Mouse (Mus musculus) midbrain, postnatal 0 days (tissue): Measurements from ENCODE around the gene Ctnna2. TPM values are rescaled to one million over a fixed set of nuclear protein-coding genes. Genes with fewer than 3 reads are reported as not detected.

Experiments used
- ATAC-seq: fragments of 200-750 bp; cut with Nextera tagmentation; 2 replicates; pipeline ENCODE4 v1.8.0; 2017; ENCODE audit warnings: moderate number of reproducible peaks, mild to moderate bottlenecking, moderate TSS enrichment, moderate library complexity; ENCODE audit not compliant: low FRiP score
- DNase-seq: peaks from one replicate; pipeline ENCODE4 v3.0.0-alpha.2; 2015; ENCODE audit warnings: low spot score
- H3K27ac ChIP-seq: fragments of 300-500 bp; sonication (generic); 2 replicates; pipeline ENCODE4 v1.5.1; 2014; ENCODE audit warnings: low read depth, mild to moderate bottlenecking, low read length, mixed read lengths
- H3K27me3 ChIP-seq: fragments of 300-500 bp; sonication (generic); 2 replicates; pipeline ENCODE4 v1.6.1; 2014; ENCODE audit warnings: low read length, control low read depth, mixed read lengths; ENCODE audit not compliant: insufficient read depth
- H3K36me3 ChIP-seq: fragments of 300-500 bp; sonication (generic); 2 replicates; pipeline ENCODE4 v1.6.1; 2014; ENCODE audit warnings: low read length, control low read depth, mixed read lengths; ENCODE audit not compliant: insufficient read depth
- H3K4me1 ChIP-seq: fragments of 300-500 bp; sonication (generic); 2 replicates; pipeline ENCODE4 v1.6.1; 2014; ENCODE audit warnings: mild to moderate bottlenecking, control low read depth, antibody characterized with exemption, low read length, mixed read lengths; ENCODE audit not compliant: insufficient read depth
- H3K4me2 ChIP-seq: fragments of 300-500 bp; sonication (generic); 2 replicates; pipeline ENCODE4 v1.6.1; 2014; ENCODE audit warnings: low read depth, mild to moderate bottlenecking, low read length, mixed read lengths; ENCODE audit not compliant: poor library complexity, severe bottlenecking
- H3K4me3 ChIP-seq: fragments of 300-500 bp; sonication (generic); 2 replicates; pipeline ENCODE4 v1.5.1; 2014; ENCODE audit warnings: low read depth, mild to moderate bottlenecking, low read length, moderate library complexity
- H3K9ac ChIP-seq: fragments of 300-500 bp; sonication (generic); replicated peaks from 2 replicates; pipeline ENCODE4 v1.6.1; 2014; ENCODE audit warnings: mild to moderate bottlenecking, low read length, moderate library complexity, mixed read lengths; ENCODE audit not compliant: poor library complexity, severe bottlenecking
- H3K9me3 ChIP-seq: fragments of 300-500 bp; sonication (generic); 2 replicates; pipeline ENCODE4 v1.6.1; 2016; ENCODE audit warnings: low read length, control low read depth
- CTCF ChIP-seq: IDR thresholded peaks from 2 replicates; pipeline ENCODE4 v1.5.1; 2016; ENCODE audit warnings: antibody characterized with exemption, mild to moderate bottlenecking
- WGBS: fragments of 180-500 bp; shearing (Covaris S2); extraction: QIAGEN DNeasy Blood & Tissue Kit; methylation state at CpG from one replicate; pipeline ENCODE4 v1.1.7; 2014; 5-methylcytosine and 5-hydroxymethylcytosine counted together
- polyA plus RNA-seq: library from polyadenylated mRNA; unstranded; fragments of >200 nt; fragmentation: Nextera tagmentation; extraction: Ambion mirVana; gene quantifications from 2 replicates; pipeline ENCODE4 v1.2.1, GENCODE M21; 2015
- total RNA-seq: library from RNA; depleted of rRNA; stranded (reverse); fragments of >200 nt; gene quantifications from 2 replicates; pipeline ENCODE4 v1.2.3, GENCODE M21; 2014

Ctnna2 gene
- total and polyA plus RNA-seq, 2 experiments from 2014 or later, result 108 to 208 TPM

- 56% methylated on average over 1 of the region's 1 CpGs for WGBS
- Histone ChIP-seq H3K4me2 (no peak overlapping the region), H3K9me3 (no peaks in the 10 kb centered on the region), H3K27me3 (no peaks in the 10 kb centered on the region), H3K9ac (no peak overlapping the region), H3K4me3 (no peak overlapping the region), H3K36me3 (no peaks in the 10 kb centered on the region), H3K27ac (no peak overlapping the region), H3K4me1 (no peaks in the 10 kb centered on the region)
- ATAC-seq (no peak), DNase-seq (no peak)
- TF ChIP-seq CTCF, result no peak
Measured at GRCm38 (mm10) chr6:77416999-77417398, 562.5 kb downstream of the Ctnna2 start.

- no peak overlapping the region for H3K27ac ChIP-seq
- no peaks in the 10 kb centered on the region for H3K4me1 ChIP-seq
- 82% methylated on average over 1 of the region's 1 CpGs for WGBS
- no peak overlapping the region for H3K4me2 ChIP-seq
- H3K4me3 ChIP-seq, result no peak overlapping the region
- H3K9me3 ChIP-seq, result no peaks in the 10 kb centered on the region
- H3K36me3 ChIP-seq, result no peaks in the 10 kb centered on the region
- H3K27me3 ChIP-seq, result no peaks in the 10 kb centered on the region
- TF ChIP-seq CTCF, result no peak
- ATAC-seq (no peak), DNase-seq (no peak)
- no peak overlapping the region for H3K9ac ChIP-seq
Measured at GRCm38 (mm10) chr6:77413530-77413929, 566.0 kb downstream of the Ctnna2 start.

- Histone ChIP-seq H3K9ac (no peak overlapping the region), H3K27ac (no peak overlapping the region), H3K27me3 (no peaks in the 10 kb centered on the region), H3K36me3 (no peaks in the 10 kb centered on the region), H3K4me2 (no peak overlapping the region), H3K9me3 (no peaks in the 10 kb centered on the region), H3K4me3 (no peak overlapping the region), H3K4me1 (no peaks in the 10 kb centered on the region)
- TF ChIP-seq CTCF, result no peak
- no peak for DNase-seq
- 72% methylated on average over 5 of the region's 5 CpGs for WGBS
- no peak for ATAC-seq
Measured at GRCm38 (mm10) chr6:77408481-77408880, 571.0 kb downstream of the Ctnna2 start.

- no peak for ATAC-seq
- Histone ChIP-seq H3K27me3 (no peaks in the 10 kb centered on the region), H3K27ac (no peak overlapping the region), H3K4me2 (no peak overlapping the region), H3K36me3 (no peaks in the 10 kb centered on the region), H3K4me3 (no peak overlapping the region), H3K9ac (no peak overlapping the region), H3K9me3 (no peaks in the 10 kb centered on the region), H3K4me1 (no peaks in the 10 kb centered on the region)
- no peak for DNase-seq
- TF ChIP-seq CTCF, result no peak
- 93% methylated on average over 6 of the region's 6 CpGs for WGBS
Measured at GRCm38 (mm10) chr6:77400751-77401150, 578.7 kb downstream of the Ctnna2 start.

GRCm38 (mm10) chr6:77391663-77392062, 587.8 kb downstream of the Ctnna2 start:
- ATAC-seq (no peak), DNase-seq (no peak)
- Histone ChIP-seq H3K4me3 (no peak overlapping the region), H3K27ac (no peak overlapping the region), H3K36me3 (no peaks in the 10 kb centered on the region), H3K9ac (no peak overlapping the region), H3K9me3 (no peaks in the 10 kb centered on the region), H3K4me2 (no peak overlapping the region), H3K4me1 (no peaks in the 10 kb centered on the region), H3K27me3 (no peaks in the 10 kb centered on the region)
- TF ChIP-seq CTCF, result no peak
- WGBS, result 88% methylated on average over 1 of the region's 1 CpGs

- DNase-seq (no peak), ATAC-seq (no peak)
- Histone ChIP-seq H3K4me3 (no peak overlapping the region), H3K36me3 (no peaks in the 10 kb centered on the region), H3K9ac (no peak overlapping the region), H3K9me3 (no peaks in the 10 kb centered on the region), H3K27ac (no peak overlapping the region), H3K27me3 (no peaks in the 10 kb centered on the region), H3K4me2 (no peak overlapping the region), H3K4me1 (no peaks in the 10 kb centered on the region)
- no peak for TF ChIP-seq CTCF
Measured at GRCm38 (mm10) chr6:77381309-77381708, 598.2 kb downstream of the Ctnna2 start.
